Mouse (Mus musculus): ENCODE measurements around the gene Ly75. TPM values are rescaled to one million over a fixed set of nuclear protein-coding genes. Genes with fewer than 3 reads are reported as not detected.
A peak's percentile ranks its signal among the peaks of the same experiment; 100 is the strongest.

Gene Ly75
- polyA plus RNA-seq, 1 experiment from 2014 or later, result 1.3 TPM

DNA sequence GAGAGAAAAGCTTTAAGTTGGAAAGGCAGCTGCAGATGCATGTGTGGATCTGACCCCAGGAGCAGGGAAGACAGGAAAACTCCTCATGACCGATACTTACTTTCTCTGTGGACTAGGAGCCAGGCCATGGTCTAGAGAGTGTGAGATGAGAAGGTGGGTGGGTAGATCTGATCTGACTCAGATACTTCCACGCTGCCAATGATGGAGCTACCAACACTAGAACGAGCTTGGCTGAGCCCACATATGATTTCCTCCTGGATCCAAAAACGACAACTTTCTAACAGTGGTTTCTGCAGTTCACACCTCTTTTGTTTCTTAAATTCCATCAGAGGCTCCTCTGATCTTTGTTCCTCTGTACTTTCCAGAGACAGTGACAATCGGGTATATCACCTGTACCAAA, 18.6 kb upstream of the Ly75 start:
- H3K4me3 ChIP-seq, result no peak overlapping the region
- no peaks in the 10 kb centered on the region for H3K27me3 ChIP-seq (replicated peaks)
- WGBS, result 72% methylated on average over 5 of the region's 5 CpGs
- ATAC-seq (ENCODE audit: extremely low read depth, insufficient number of reproducible peaks, low FRiP score, low TSS enrichment), result no peak
- no peaks in the 10 kb centered on the region for H3K9me3 ChIP-seq
- H3K36me3 ChIP-seq, result no peaks in the 10 kb centered on the region
- no peak overlapping the region for H3K27ac ChIP-seq (replicated peaks)
- no peaks in the 10 kb centered on the region for H3K4me1 ChIP-seq
- no peak overlapping the region for H3K4me2 ChIP-seq
- H3K9ac ChIP-seq, result no peak overlapping the region

DNA sequence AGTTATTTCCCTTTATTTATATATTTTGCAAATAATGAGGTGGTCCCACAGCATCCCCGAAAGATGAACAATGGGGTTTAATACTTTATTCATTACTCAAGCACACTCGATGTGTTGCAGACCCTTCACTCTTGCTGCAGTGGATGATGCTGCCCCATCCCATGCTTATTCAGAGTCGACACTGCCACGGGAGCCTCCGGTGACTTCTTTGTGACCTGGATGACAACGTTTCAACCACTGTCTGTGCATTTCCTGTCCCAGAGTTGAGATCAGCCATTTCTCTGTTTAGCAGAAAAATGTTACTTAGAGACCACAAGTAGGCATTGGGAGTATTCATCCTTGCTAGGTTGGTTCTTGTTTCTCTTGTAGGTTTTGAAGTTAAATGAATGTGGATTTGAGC, 10.7 kb upstream of the Ly75 start:
- Histone ChIP-seq H3K36me3 (no peaks in the 10 kb centered on the region), H3K27ac (replicated peaks) (no peak overlapping the region), H3K27me3 (replicated peaks) (no peaks in the 10 kb centered on the region), H3K4me2 (no peak overlapping the region), H3K4me3 (no peak overlapping the region), H3K9me3 (no peaks in the 10 kb centered on the region), H3K9ac (no peak overlapping the region), H3K4me1 (peaks cover 6% of the 10 kb centered on the region; the same call in 1 of the 2 replicates)
- WGBS, result 55% methylated on average over 6 of the region's 6 CpGs
- ATAC-seq (ENCODE audit: extremely low read depth, insufficient number of reproducible peaks, low FRiP score, low TSS enrichment), result no peak

DNA sequence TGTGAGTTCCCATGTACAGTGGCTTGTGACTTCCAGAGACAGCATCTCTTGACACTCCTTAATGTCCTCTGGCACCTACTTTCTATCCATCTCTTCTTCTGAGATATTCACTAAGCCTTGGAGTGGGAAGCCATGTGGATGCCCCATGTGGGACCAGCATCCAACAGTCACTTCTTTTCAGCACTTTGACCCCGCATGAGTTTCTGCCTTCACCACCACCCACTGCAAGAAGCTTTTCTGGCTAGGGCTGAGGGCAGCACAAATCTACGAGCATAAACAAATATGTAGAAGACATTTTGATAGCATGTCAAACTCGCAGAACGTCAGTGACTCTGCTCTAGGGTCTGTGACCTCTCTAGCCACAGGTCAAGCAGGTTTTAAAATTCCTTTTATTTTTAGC, 9.2 kb upstream of the Ly75 start:
- H3K36me3 ChIP-seq, result no peaks in the 10 kb centered on the region
- H3K27ac ChIP-seq (replicated peaks), result no peak overlapping the region
- H3K4me2 ChIP-seq, result no peak overlapping the region
- H3K4me3 ChIP-seq, result no peak overlapping the region
- H3K27me3 ChIP-seq (replicated peaks), result no peaks in the 10 kb centered on the region
- H3K9me3 ChIP-seq, result no peaks in the 10 kb centered on the region
- H3K9ac ChIP-seq, result no peak overlapping the region
- ATAC-seq (ENCODE audit: extremely low read depth, insufficient number of reproducible peaks, low FRiP score, low TSS enrichment), result no peak
- 55% methylated on average over 4 of the region's 4 CpGs for WGBS
- peaks cover 6% of the 10 kb centered on the region; the same call in 1 of the 2 replicates for H3K4me1 ChIP-seq

DNA sequence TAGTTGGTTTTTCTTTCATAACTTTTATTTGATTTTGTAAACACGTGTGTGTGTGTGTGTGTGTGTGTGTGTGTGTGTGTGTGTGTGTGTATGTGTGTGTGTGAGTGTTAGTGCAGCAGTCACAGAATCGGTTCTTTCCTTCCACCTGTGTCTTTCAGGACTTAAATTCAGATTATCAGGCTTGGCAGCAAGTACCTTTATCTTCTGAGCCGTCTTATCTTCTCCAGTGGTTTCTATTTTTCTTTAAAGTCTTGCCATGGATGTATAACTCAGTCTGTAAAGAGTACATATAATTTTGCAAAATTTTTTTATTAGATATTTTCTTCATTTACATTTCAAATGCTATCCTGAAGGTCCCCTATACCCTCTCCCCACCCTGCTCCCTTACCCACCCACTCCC, 4.3 kb upstream of the Ly75 start:
- Histone ChIP-seq H3K4me1 (peaks cover 16% of the 10 kb centered on the region), H3K9me3 (no peaks in the 10 kb centered on the region), H3K4me3 (no peak overlapping the region), H3K27me3 (replicated peaks) (0 out of 2 replicates have a peak, but pooled peaks cover 3% of the 10 kb centered on the region), H3K9ac (no peak overlapping the region), H3K27ac (replicated peaks) (no peak overlapping the region), H3K4me2 (no peak overlapping the region), H3K36me3 (no peaks in the 10 kb centered on the region)
- 48% methylated on average over 3 of the region's 3 CpGs for WGBS
- ATAC-seq (ENCODE audit: extremely low read depth, insufficient number of reproducible peaks, low FRiP score, low TSS enrichment), result no peak

DNA sequence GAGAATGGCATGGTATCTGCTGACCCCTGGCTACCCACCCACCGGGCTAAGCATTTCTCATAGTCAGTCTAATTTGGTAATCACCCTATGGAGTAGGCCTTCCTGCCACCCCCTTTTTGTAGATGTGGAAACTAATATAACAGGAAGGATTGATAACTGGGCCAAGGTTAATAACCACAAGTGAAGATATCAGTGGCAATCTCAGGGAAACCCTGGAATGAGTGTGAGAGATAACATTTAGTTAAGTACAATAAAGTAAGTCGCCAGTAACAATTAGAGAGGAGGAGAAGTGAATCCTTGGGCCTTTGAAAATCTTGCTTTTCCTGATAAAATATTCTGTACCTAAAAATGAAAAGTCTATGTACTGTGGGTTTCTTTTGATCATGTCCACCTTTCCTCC, 3.7 kb upstream of the Ly75 start:
- Histone ChIP-seq H3K36me3 (no peaks in the 10 kb centered on the region), H3K4me1 (peaks cover 17% of the 10 kb centered on the region), H3K4me3 (no peak overlapping the region), H3K9ac (no peak overlapping the region), H3K27ac (replicated peaks) (no peak overlapping the region), H3K27me3 (replicated peaks) (0 out of 2 replicates have a peak, but pooled peaks cover 3% of the 10 kb centered on the region), H3K4me2 (no peak overlapping the region), H3K9me3 (no peaks in the 10 kb centered on the region)
- 70% methylated on average over 2 of the region's 2 CpGs for WGBS
- ATAC-seq (ENCODE audit: extremely low read depth, insufficient number of reproducible peaks, low FRiP score, low TSS enrichment), result no peak

DNA sequence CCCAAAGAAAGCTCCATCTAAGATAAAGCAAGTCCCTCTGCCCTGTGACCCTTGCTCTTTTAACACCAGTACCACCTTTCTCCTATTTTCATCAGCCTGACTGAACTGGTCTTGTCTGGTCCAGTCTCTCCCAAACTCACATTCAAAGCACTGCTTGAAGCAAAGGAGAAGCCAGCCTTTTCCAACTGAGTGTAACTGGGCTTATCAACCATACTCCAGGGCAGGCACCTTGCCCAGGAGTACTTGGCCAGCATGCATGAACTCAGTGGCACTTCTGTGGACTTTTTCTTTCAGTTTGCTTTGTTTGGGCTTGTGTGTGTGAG, 1.6 kb upstream of the Ly75 start:
- Histone ChIP-seq H3K27me3 (replicated peaks) (0 out of 2 replicates have a peak, but pooled peaks cover 3% of the 10 kb centered on the region), H3K4me3 (no peak overlapping the region), H3K9ac (no peak overlapping the region), H3K4me2 (no peak overlapping the region), H3K9me3 (no peaks in the 10 kb centered on the region), H3K27ac (replicated peaks) (no peak overlapping the region), H3K4me1 (peaks cover 11% of the 10 kb centered on the region), H3K36me3 (no peaks in the 10 kb centered on the region)
- ATAC-seq (ENCODE audit: extremely low read depth, insufficient number of reproducible peaks, low FRiP score, low TSS enrichment), result no peak

DNA sequence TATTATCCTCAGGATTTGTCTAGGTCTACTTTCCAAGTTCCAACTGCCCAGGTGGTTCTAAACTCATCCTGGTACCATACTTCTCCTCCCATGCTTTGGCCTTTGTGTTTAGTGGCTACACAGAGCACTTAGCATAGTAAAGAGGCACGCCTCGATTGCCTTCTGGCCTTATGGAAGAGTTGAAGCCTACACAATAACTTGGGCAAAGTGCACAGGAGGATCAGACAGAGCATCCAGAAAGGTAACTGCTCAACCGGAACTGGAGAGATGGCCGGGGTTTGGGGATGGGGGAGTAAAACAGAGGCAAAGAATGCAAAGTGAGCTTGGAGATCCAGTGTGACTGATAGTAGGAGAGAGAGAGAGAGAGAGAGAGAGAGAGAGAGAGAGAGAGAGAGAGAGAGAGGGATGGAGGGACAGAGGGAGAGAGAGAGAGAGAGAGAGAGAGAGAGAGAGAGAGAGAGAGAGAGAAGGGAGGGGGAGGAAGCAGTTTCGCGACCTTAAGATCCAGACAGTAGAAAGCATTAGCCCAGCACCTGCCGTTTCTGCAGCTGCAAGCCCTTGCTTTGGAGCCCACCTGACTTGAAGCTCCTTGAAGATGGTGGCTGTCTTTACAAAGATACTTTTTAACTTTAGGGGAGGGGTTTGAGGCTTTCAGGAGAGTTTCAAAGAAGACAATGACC, 1.1 kb upstream of the Ly75 start:
- Histone ChIP-seq H3K4me2 (no peak overlapping the region), H3K27ac (replicated peaks) (no peak overlapping the region), H3K36me3 (no peaks in the 10 kb centered on the region), H3K27me3 (replicated peaks) (0 out of 2 replicates have a peak, but pooled peaks cover 3% of the 10 kb centered on the region), H3K9ac (no peak overlapping the region), H3K4me3 (no peak overlapping the region), H3K4me1 (peaks cover 11% of the 10 kb centered on the region), H3K9me3 (no peaks in the 10 kb centered on the region)
- WGBS, result 49% methylated on average over 7 of the region's 7 CpGs
- no peak for ATAC-seq (ENCODE audit: extremely low read depth, insufficient number of reproducible peaks, low FRiP score, low TSS enrichment)

DNA sequence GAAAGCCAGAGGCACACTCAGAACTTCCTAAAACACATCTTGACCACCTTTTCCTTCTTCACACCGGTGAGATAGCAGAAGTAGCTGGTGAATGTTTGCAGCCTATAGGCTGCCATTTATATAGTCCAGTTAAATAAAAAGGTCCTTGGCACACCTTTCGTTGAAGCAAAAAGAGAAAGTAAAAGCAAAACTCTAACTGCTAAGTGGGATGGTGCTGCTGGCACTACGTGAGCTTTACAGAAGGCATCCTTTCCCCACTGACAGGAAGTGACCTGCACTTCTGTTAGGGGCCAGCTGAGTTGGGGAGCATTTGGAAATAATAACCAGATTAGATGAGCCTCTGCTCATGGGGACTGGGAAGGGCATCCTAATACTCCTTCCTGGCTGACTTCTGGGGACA, 757 bp downstream of the Ly75 start:
- Histone ChIP-seq H3K4me1 (peaks cover 11% of the 10 kb centered on the region), H3K27ac (replicated peaks) (no peak overlapping the region), H3K9ac (peak overlapping the region; percentile 74; the same call in 1 of the 2 replicates), H3K4me3 (peak overlapping the region; percentile 61), H3K36me3 (no peaks in the 10 kb centered on the region), H3K4me2 (peak overlapping the region; percentile 83), H3K9me3 (no peaks in the 10 kb centered on the region), H3K27me3 (replicated peaks) (0 out of 2 replicates have a peak, but pooled peaks cover 3% of the 10 kb centered on the region)
- no peak for ATAC-seq (ENCODE audit: extremely low read depth, insufficient number of reproducible peaks, low FRiP score, low TSS enrichment)
- WGBS, result 71% methylated on average over 3 of the region's 3 CpGs

DNA sequence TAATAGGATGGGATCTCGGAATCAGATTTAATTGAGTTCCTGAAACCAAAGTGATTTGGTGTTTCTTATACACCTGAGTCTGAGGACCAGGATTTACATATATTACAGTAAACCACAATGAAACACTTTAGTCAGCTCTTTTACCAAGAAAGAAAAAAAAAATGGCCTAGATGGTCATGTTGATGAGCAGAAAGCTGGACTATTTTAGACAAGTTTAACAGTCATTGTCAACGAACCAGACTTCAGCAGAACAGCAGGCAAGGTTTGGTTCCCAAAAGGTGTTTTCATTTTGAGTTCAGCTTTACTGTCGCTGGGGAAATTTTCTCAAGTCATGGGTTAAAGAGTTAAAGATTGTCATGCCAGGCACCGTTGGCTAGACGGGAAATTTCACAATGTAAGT, 5.8 kb downstream of the Ly75 start:
- H3K4me2 ChIP-seq, result no peak overlapping the region
- 78% methylated on average over 5 of the region's 5 CpGs for WGBS
- no peaks in the 10 kb centered on the region for H3K36me3 ChIP-seq
- no peak overlapping the region for H3K27ac ChIP-seq (replicated peaks)
- no peak for ATAC-seq (ENCODE audit: extremely low read depth, insufficient number of reproducible peaks, low FRiP score, low TSS enrichment)
- no peaks in the 10 kb centered on the region for H3K27me3 ChIP-seq (replicated peaks)
- peaks cover under 1% of the 10 kb centered on the region; the same call in 1 of the 2 replicates for H3K4me1 ChIP-seq
- H3K9ac ChIP-seq, result no peak overlapping the region
- no peaks in the 10 kb centered on the region for H3K9me3 ChIP-seq
- H3K4me3 ChIP-seq, result no peak overlapping the region

DNA sequence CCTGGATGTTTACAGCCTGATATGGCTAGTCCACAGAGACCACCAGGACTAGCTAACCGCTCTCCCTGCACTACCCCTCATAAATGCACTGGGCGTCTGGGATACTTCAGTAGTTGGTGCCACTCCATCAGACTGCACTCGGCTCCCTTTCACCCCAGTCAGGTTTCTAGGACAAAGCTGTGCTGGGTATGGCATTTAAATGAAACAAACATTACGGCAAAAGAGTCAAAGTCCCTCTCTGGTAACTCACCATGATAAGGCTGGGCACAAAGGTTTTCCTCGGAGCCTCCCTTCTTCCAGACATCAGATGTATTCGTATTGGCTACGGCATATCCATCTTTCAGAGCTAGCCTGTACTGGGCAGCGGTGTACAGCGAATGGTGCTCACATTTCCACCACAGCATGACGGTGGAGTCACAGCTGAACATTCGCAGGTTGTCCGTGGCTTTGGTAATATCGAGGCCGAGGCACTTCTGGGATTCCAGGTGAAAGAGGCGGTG, 7.4 kb downstream of the Ly75 start:
- no peaks in the 10 kb centered on the region for H3K4me1 ChIP-seq

DNA sequence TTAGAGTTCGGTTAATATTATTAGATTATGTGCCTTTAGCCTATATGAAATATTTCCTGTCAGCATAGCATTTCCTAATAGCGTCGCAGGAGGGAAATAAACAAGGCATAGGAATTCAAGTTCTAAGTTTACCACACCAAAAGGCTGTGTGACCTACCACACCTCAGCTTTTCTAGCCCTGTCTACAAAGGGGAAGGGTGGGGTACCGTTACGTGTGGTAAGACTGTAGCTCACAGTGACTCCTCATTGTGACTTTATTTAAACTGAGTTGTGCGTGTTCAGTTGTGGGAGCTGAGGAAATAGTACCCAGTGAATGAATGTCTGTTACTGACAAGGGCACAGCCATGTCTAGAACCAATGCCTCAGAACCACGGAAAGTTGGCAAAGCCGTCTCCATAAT, 8.0 kb downstream of the Ly75 start:
- Histone ChIP-seq H3K27me3 (replicated peaks) (no peaks in the 10 kb centered on the region), H3K9me3 (no peaks in the 10 kb centered on the region), H3K9ac (no peak overlapping the region), H3K4me1 (no peaks in the 10 kb centered on the region), H3K4me2 (no peak overlapping the region), H3K27ac (replicated peaks) (no peak overlapping the region), H3K36me3 (no peaks in the 10 kb centered on the region), H3K4me3 (no peak overlapping the region)
- ATAC-seq (ENCODE audit: extremely low read depth, insufficient number of reproducible peaks, low FRiP score, low TSS enrichment), result no peak
- WGBS, result 92% methylated on average over 8 of the region's 8 CpGs

More for the DNA sequence above, 7.4 kb downstream of the Ly75 start:
- Histone ChIP-seq H3K27ac (replicated peaks) (no peak overlapping the region), H3K4me3 (no peak overlapping the region), H3K36me3 (no peaks in the 10 kb centered on the region), H3K27me3 (replicated peaks) (no peaks in the 10 kb centered on the region), H3K9ac (no peak overlapping the region), H3K4me2 (no peak overlapping the region), H3K9me3 (no peaks in the 10 kb centered on the region)
- WGBS, result 87% methylated on average over 15 of the region's 15 CpGs
- no peak for ATAC-seq (ENCODE audit: extremely low read depth, insufficient number of reproducible peaks, low FRiP score, low TSS enrichment)

DNA sequence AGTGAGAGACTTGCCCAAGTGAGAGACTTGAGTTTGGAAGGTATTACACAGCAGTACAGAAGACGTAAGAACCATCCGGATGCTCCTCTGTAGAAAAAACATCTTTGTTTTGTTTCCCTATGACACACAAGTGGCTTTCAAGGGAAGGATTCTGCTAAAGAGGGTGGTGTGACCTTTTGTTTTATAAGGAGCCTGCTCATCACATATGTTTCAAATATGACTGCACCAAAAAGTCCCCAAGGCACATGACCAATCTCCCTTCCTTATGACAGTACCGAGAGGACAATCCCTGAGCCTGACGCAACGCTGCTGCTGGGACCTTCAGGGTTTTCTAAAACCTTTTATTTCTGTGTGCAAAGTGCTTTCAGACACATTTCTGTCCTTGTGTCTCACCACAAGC, 12.9 kb downstream of the Ly75 start:
- Histone ChIP-seq H3K4me3 (no peak overlapping the region), H3K4me2 (no peak overlapping the region), H3K9ac (no peak overlapping the region), H3K36me3 (no peaks in the 10 kb centered on the region), H3K27me3 (replicated peaks) (no peaks in the 10 kb centered on the region), H3K9me3 (no peaks in the 10 kb centered on the region), H3K4me1 (peaks cover 14% of the 10 kb centered on the region), H3K27ac (replicated peaks) (no peak overlapping the region)
- no peak for ATAC-seq (ENCODE audit: extremely low read depth, insufficient number of reproducible peaks, low FRiP score, low TSS enrichment)
- 93% methylated on average over 5 of the region's 5 CpGs for WGBS

All from heart, embryonic 13.5 days (tissue).